Mouse (Mus musculus) splenic B cell, adult 2 months (primary cell): ENCODE results near the gene Atxn2.
"Not testable (repeated sequence)": the region's sequence is repeated elsewhere in the genome, so short reads cannot be mapped to it uniquely, and the experiment has no call there.

Experiments used
- DNase-seq: peaks from one replicate; pipeline ENCODE4 v3.0.0-alpha.2; 2011; ENCODE audit warnings: low read depth, low spot score
- H3K27me3 ChIP-seq: 2 replicates; pipeline ENCODE4 v1.6.1; 2012; ENCODE audit warnings: mild to moderate bottlenecking, low read length, moderate library complexity, mixed read lengths; ENCODE audit not compliant: control insufficient read depth, poor library complexity, insufficient read depth, severe bottlenecking
- H3K36me3 ChIP-seq: 2 replicates; pipeline ENCODE4 v1.6.1; 2012; ENCODE audit warnings: mild to moderate bottlenecking, low read length, moderate library complexity, mixed read lengths; ENCODE audit not compliant: control insufficient read depth, poor library complexity, insufficient read depth, severe bottlenecking

Gene Atxn2

GRCm38 (mm10) chr5:121711174-121711927, at the start of gene Atxn2:
Atxn2 (plus strand) TSS chr5:121711337.
- no peaks in the 10 kb centered on the region for H3K27me3 ChIP-seq

DNA sequence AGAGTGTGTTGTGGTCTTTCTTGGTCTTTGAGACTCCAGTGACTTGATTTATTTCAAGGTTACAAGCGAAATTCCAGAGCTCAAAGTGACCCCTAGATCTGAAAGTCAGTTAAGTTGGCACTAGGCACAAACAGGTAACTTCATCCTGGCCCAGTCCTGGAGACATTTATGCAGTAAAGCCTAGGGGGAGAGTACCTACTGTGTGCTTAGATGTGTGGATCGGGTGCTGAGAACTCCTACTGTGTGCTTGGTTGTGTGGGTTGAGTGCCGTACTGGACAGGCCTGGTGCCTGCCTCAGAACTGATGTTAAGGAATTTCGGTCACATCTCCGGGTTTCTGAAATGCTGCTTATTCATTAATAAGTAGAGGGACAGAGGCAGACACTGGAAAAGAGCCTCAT, 49.6 kb upstream of the Atxn2 start:
- H3K27me3 ChIP-seq = no peaks in the 10 kb centered on the region
- peaks cover 2% of the 10 kb centered on the region for H3K36me3 ChIP-seq
- no peak for DNase-seq

More at GRCm38 (mm10) chr5:121711174-121711927, at the start of gene Atxn2:
- H3K36me3 ChIP-seq = no peaks in the 10 kb centered on the region
- DNase-seq = peak; percentile 88

GRCm38 (mm10) chr5:121663456-121663855, 47.7 kb upstream of the Atxn2 start:
- peaks cover 5% of the 10 kb centered on the region for H3K36me3 ChIP-seq
- DNase-seq = no peak
- no peaks in the 10 kb centered on the region for H3K27me3 ChIP-seq

GRCm38 (mm10) chr5:121664078-121664477, 47.1 kb upstream of the Atxn2 start:
- no peaks in the 10 kb centered on the region for H3K27me3 ChIP-seq
- peaks cover 5% of the 10 kb centered on the region for H3K36me3 ChIP-seq
- no peak for DNase-seq

DNA sequence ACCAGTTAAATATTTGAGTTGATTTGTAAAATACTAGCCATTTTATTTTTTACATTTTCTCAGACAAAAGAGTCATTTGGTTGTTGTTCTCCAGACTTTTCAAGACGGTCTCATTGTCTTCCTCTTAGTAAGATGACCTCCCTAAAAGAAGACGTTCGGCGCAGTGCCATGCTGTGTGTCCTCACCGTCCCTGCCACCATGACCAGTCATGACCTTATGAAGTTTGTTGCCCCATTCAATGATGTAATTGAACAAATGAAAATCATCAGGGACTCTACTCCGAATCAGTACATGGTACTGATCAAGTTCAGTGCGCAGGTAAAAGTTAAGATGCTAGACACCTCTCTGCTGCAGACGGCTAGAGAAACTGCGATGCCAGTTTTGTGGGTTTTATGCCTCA, 46.2 kb upstream of the Atxn2 start:
- H3K36me3 ChIP-seq = peaks cover 5% of the 10 kb centered on the region
- no peak for DNase-seq

GRCm38 (mm10) chr5:121667067-121667466, 44.1 kb upstream of the Atxn2 start:
- DNase-seq = no peak
- no peaks in the 10 kb centered on the region; the same call in 1 of the 2 replicates for H3K27me3 ChIP-seq
- peaks cover 9% of the 10 kb centered on the region for H3K36me3 ChIP-seq

More for the DNA sequence above, 46.2 kb upstream of the Atxn2 start:
- no peaks in the 10 kb centered on the region for H3K27me3 ChIP-seq

GRCm38 (mm10) chr5:121668411-121668810, 42.7 kb upstream of the Atxn2 start:
- H3K36me3 ChIP-seq = peaks cover 9% of the 10 kb centered on the region; the same call in 1 of the 2 replicates
- no peaks in the 10 kb centered on the region; the same call in 1 of the 2 replicates for H3K27me3 ChIP-seq
- no peak for DNase-seq

GRCm38 (mm10) chr5:121670412-121670811, 40.7 kb upstream of the Atxn2 start:
- peak; percentile 51 for DNase-seq
- Histone ChIP-seq H3K27me3 (no peaks in the 10 kb centered on the region; the same call in 1 of the 2 replicates), H3K36me3 (peaks cover 9% of the 10 kb centered on the region; the same call in 1 of the 2 replicates)

DNA sequence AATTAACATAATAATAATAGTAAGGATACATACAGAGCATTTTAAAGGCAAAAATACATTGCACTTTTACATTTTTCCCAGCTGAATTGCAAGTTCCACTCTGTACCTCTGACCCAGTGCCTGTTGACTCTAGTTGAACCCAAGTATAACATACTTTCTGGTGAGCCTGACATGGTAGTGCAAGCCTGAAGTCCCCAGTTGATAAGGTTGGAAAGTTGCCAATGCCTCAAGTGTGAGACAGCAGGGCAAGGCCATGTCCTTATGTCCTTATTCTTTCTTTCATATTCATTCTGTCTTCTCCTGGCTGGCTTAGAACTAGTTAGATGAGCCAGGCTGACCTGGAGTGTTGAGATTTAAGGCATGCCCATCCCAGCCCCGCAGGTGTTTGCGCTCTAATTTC, 28.9 kb upstream of the Atxn2 start:
- DNase-seq = no peak
- Histone ChIP-seq H3K36me3 (peaks cover 28% of the 10 kb centered on the region), H3K27me3 (no peaks in the 10 kb centered on the region)

- Histone ChIP-seq H3K27me3 (no peaks in the 10 kb centered on the region), H3K36me3 (peaks cover 18% of the 10 kb centered on the region)
- DNase-seq = no peak
These were observed 25.6 kb upstream of the Atxn2 start for GRCm38 (mm10) chr5:121685495-121685894.

GRCm38 (mm10) chr5:121686113-121686898, 24.8 kb upstream of the Atxn2 start:
- no peak for DNase-seq
- H3K27me3 ChIP-seq = no peaks in the 10 kb centered on the region
- H3K36me3 ChIP-seq = peaks cover 16% of the 10 kb centered on the region

GRCm38 (mm10) chr5:121690482-121691211, 20.5 kb upstream of the Atxn2 start:
- Histone ChIP-seq H3K27me3 (no peaks in the 10 kb centered on the region), H3K36me3 (0 out of 2 replicates have a peak, but pooled peaks cover 8% of the 10 kb centered on the region)
- DNase-seq = no peak

DNA sequence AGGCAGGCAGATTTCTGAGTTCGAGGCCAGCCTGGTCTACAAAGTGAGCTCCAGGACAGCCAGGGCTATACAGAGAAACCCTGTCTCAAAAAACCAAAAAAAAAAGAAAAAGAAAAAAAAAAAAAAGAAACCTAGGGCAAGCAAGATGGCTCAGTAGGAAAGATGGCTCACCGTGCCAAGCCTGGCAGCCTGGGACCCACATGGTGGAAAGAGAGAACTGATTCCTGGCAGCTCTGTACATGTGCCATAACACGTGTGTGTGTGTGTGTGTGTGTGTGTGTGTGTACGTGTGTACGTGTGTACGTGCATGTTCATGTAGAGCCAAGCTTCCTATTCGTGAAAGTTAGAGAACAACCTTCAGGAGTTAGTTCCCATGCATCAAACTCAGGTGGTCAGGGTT, 19.7 kb upstream of the Atxn2 start:
- H3K27me3 ChIP-seq, DNase-seq, H3K36me3 ChIP-seq: not testable (repeated sequence)

GRCm38 (mm10) chr5:121692897-121693296, 18.2 kb upstream of the Atxn2 start:
- no peak for DNase-seq
- Histone ChIP-seq H3K36me3 (no peaks in the 10 kb centered on the region), H3K27me3 (no peaks in the 10 kb centered on the region)
